Mouse (Mus musculus) layer of hippocampus, postnatal 36 days (tissue): ENCODE measurements around the gene Sycn. TPM values are rescaled to one million over a fixed set of nuclear protein-coding genes. Genes with fewer than 3 reads are reported as not detected.
"Not testable (repeated sequence)": the region's sequence is repeated elsewhere in the genome, so short reads cannot be mapped to it uniquely, and the experiment has no call there.

Experiments
- DNase-seq, 2 experiments: peaks; one replicate each; pipeline ENCODE4 v3.0.0; 2022
- total RNA-seq, 2 experiments: library from RNA; stranded (reverse); gene quantifications; 2 replicates each; pipeline ENCODE4 v1.2.3; 2021

Gene Sycn
- total RNA-seq = not detected

- no peak for DNase-seq
These were observed at the start of gene Sycn for GRCm38 (mm10) chr7:28540526-28540925. Sycn (plus strand) TSS chr7:28540885.

GRCm38 (mm10) chr7:28490903-28491302, 49.8 kb upstream of the Sycn start:
- DNase-seq = no peak

- no peak for DNase-seq
These were observed 48.4 kb upstream of the Sycn start for GRCm38 (mm10) chr7:28492310-28492709.

GRCm38 (mm10) chr7:28495426-28495825, 45.3 kb upstream of the Sycn start:
- no peak for DNase-seq

GRCm38 (mm10) chr7:28505585-28505984, 35.1 kb upstream of the Sycn start:
- no peak for DNase-seq

- not testable (repeated sequence) for DNase-seq
These were observed 31.6 kb upstream of the Sycn start for GRCm38 (mm10) chr7:28509121-28509520.

GRCm38 (mm10) chr7:28510405-28510974, 30.2 kb upstream of the Sycn start, which contains the start of gene Ifnl2:
Ifnl2 (minus strand) TSS chr7:28510455.
- not testable (repeated sequence) for DNase-seq

- no peak for DNase-seq
These were observed 29.2 kb upstream of the Sycn start for GRCm38 (mm10) chr7:28511441-28511840.

GRCm38 (mm10) chr7:28522536-28522935, 18.1 kb upstream of the Sycn start, which contains the start of gene Ifnl3:
Ifnl3 (plus strand) TSS chr7:28522836.
- DNase-seq = not testable (repeated sequence)

GRCm38 (mm10) chr7:28527922-28528719, 12.6 kb upstream of the Sycn start:
- peak; percentile 50 to 57 for DNase-seq

GRCm38 (mm10) chr7:28532005-28532404, 8.7 kb upstream of the Sycn start:
- DNase-seq = no peak

GRCm38 (mm10) chr7:28538886-28539285, 1.8 kb upstream of the Sycn start:
- DNase-seq = not testable (repeated sequence)

GRCm38 (mm10) chr7:28544051-28544601, 3.4 kb downstream of the Sycn start:
- DNase-seq = no peak

GRCm38 (mm10) chr7:28545048-28545890, 4.6 kb downstream of the Sycn start:
- no peak for DNase-seq

GRCm38 (mm10) chr7:28545891-28546210, 5.2 kb downstream of the Sycn start:
- no peak for DNase-seq

GRCm38 (mm10) chr7:28546649-28547048, 6.0 kb downstream of the Sycn start:
- DNase-seq = no peak

- DNase-seq = no peak
These were observed 6.5 kb downstream of the Sycn start, which contains the start of gene Nccrp1 for GRCm38 (mm10) chr7:28547154-28547553. Nccrp1 (minus strand) TSS chr7:28547254.

GRCm38 (mm10) chr7:28547628-28548027, 6.9 kb downstream of the Sycn start:
- DNase-seq = no peak

- DNase-seq = no peak
These were observed 12.4 kb downstream of the Sycn start for GRCm38 (mm10) chr7:28553076-28553475.

- DNase-seq = no peak
These were observed 15.4 kb downstream of the Sycn start for GRCm38 (mm10) chr7:28555939-28556535.

GRCm38 (mm10) chr7:28557069-28557468, 16.4 kb downstream of the Sycn start:
- no peak for DNase-seq

GRCm38 (mm10) chr7:28557708-28558107, 17.0 kb downstream of the Sycn start:
- no peak for DNase-seq
